Mouse (Mus musculus): ENCODE results near the gene Gba. TPM values are rescaled to one million over a fixed set of nuclear protein-coding genes. Genes with fewer than 3 reads are reported as not detected.

Gba gene
- polyA plus RNA-seq, 1 experiment from 2014 or later: 47.9 TPM

DNA sequence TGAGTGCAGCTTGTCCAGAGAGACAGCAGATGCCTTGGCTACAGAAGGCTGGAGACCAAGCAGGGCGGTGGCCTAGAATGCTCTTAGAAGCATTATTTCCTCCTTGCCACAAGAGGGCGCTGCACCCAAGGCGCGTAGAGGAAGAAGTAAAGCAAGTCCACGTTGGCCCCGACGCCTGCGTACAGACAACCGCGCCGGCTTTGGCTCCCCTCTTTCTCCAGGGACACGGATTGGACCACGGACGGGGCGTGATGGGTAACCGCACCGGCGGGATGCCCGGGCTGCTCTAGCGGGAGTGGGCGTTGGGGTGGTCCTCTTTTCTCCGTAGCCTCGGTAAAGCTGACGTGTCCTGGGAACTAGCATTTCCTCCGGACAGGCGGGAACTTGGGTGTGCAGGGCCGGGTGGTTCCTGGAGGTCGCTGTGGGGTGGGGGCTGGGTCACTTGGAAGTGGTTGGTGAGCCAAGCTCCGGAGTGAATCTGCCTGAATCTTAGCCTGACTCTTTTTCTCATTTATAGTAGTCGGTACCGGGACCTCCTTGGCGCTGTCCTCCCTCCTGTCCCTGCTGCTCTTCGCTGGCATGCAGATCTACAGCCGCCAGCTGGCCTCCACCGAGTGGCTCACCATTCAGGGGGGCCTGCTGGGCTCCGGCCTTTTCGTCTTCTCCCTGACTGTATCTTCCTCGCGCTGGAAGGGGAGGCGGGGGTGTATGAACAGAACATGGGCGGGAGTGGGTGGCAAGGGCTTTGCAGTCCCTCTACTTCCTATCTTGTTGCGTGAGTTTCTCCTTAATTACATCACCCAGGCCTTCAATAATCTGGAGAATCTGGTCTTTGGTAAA lies 43.8 kb downstream of the Gba start, which contains the start of gene Trim46:
TSS of gene Trim46 (minus strand) at position 49 of the 840 bp plus-strand sequence.
- Histone ChIP-seq H3K9me3 (replicated peaks) (no peaks in the 10 kb centered on the region), H3K4me1 (peaks cover 69% of the 10 kb centered on the region), H3K4me3 (replicated peaks) (peak within 1 kb of the TSS; percentile 58), H3K36me3 (peaks cover 20% of the 10 kb centered on the region), H3K9ac (replicated peaks) (peak within 1 kb of the TSS; percentile 73), H3K27ac (replicated peaks) (peak within 1 kb of the TSS; percentile 95), H3K27me3 (replicated peaks) (no peaks in the 10 kb centered on the region), H3K4me2 (peak within 1 kb of the TSS; percentile 73)
- peak; percentile 74 for ATAC-seq (ENCODE audit: low FRiP score)
- WGBS: under 1% methylated on average over 41 of the region's 42 CpGs

DNA sequence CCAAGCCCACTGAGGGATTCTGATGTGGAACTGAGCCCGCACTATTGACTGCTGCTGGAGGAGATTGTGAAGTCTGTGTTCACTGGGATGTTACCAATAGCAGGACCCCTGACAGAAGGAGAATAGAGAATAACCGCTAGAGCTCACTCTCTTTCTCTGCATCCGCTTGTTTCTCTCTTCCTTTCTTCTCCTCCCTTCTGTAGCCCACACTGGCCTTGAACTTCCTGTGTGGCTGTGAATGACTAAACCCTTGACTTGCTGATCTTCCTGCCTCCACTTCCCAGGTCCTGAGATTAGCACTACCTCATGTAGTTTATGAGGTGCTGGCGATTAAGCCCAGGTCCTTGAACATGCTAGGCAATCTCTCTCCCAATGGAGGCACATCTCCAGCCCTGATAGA lies 44.7 kb downstream of the Gba start:
- Histone ChIP-seq H3K9me3 (replicated peaks) (no peaks in the 10 kb centered on the region), H3K4me3 (replicated peaks) (peak overlapping the region; percentile 58), H3K9ac (replicated peaks) (peak overlapping the region; percentile 68), H3K36me3 (peaks cover 11% of the 10 kb centered on the region; the same call in 1 of the 2 replicates), H3K27me3 (replicated peaks) (peaks cover 5% of the 10 kb centered on the region; the same call in 1 of the 2 replicates), H3K27ac (replicated peaks) (no peak overlapping the region), H3K4me1 (peaks cover 69% of the 10 kb centered on the region), H3K4me2 (peak overlapping the region; percentile 73)
- 92% methylated on average over 4 of the region's 4 CpGs for WGBS
- no peak for ATAC-seq (ENCODE audit: low FRiP score)

DNA sequence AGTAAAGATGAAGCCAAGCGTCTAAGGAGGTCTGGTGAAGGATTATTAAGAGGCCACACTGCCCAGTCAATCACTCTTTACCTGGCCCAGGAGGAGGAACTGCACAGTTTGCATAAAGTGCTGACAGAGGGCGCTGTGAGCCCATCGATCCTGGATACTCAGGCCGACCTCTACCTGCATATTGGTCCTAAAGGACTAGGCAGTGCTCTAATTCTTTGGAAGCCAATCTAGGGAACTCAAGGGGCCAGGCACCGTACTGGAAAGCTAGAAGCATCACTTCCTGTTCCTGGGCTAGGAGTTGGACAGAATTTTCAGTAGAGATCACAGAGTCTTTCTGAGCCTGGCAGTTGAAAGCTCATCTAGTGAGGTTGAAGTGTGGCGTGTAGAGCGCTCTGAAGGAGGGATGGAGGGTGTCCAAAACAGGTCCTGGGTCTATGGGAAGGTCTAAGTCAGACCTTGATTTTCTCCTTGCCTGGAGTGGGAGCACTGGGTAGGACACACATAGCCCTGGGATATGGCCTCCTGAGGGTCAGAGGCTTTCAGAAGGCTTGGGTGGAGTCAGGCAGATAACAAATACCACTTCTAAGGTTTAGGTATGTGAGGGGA lies 47.8 kb downstream of the Gba start:
- peaks cover 42% of the 10 kb centered on the region for H3K4me1 ChIP-seq
- H3K36me3 ChIP-seq: peaks cover 11% of the 10 kb centered on the region; the same call in 1 of the 2 replicates
- 0 out of 2 replicates have a peak overlapping the region, but pooled peaks have one; percentile 39 for H3K4me2 ChIP-seq
- H3K27ac ChIP-seq (replicated peaks): peak overlapping the region; percentile 51; the same call in 1 of the 2 replicates
- H3K27me3 ChIP-seq (replicated peaks): peaks cover 5% of the 10 kb centered on the region; the same call in 1 of the 2 replicates
- no peak for ATAC-seq (ENCODE audit: low FRiP score)
- 24% methylated on average over 7 of the region's 7 CpGs for WGBS
- no peak overlapping the region for H3K9ac ChIP-seq (replicated peaks)
- no peak overlapping the region for H3K4me3 ChIP-seq (replicated peaks)
- H3K9me3 ChIP-seq (replicated peaks): no peaks in the 10 kb centered on the region

DNA sequence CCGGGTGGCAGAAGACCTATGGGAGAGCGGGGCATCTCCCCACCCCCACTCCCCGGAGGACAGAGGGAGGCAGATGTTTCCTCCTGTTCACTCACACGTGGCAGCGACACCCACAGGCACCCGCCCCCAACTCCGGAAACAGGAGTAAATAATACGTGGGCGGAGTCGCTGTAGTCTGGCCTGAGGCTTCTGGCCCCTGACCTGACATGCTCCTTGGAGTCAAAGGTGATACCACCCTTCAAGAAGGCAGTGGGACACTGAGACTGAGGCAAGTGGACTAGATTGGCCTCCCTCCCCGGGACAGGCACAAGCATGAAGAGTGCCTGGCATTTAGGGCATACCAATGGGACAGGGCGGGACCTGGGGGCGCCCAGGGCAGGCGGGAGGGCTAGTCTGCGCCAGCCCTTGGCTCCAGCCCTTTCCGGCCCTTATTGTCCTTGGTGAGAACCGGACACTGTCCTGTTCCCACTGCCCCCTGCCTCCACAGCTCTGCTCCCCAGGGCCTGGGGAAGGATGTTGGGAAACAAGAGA lies 48.7 kb downstream of the Gba start:
- H3K36me3 ChIP-seq: peaks cover 11% of the 10 kb centered on the region; the same call in 1 of the 2 replicates
- no peaks in the 10 kb centered on the region for H3K9me3 ChIP-seq (replicated peaks)
- H3K4me1 ChIP-seq: peaks cover 37% of the 10 kb centered on the region
- WGBS: 10% methylated on average over 17 of the region's 17 CpGs
- H3K9ac ChIP-seq (replicated peaks): 0 out of 2 replicates have a peak overlapping the region, but pooled peaks have one; percentile 1
- ATAC-seq (ENCODE audit: low FRiP score): no peak
- no peak overlapping the region for H3K4me3 ChIP-seq (replicated peaks)
- peak overlapping the region; percentile 39 for H3K4me2 ChIP-seq
- no peak overlapping the region; the same call in 1 of the 2 replicates for H3K27ac ChIP-seq (replicated peaks)
- H3K27me3 ChIP-seq (replicated peaks): peaks cover 5% of the 10 kb centered on the region; the same call in 1 of the 2 replicates

DNA sequence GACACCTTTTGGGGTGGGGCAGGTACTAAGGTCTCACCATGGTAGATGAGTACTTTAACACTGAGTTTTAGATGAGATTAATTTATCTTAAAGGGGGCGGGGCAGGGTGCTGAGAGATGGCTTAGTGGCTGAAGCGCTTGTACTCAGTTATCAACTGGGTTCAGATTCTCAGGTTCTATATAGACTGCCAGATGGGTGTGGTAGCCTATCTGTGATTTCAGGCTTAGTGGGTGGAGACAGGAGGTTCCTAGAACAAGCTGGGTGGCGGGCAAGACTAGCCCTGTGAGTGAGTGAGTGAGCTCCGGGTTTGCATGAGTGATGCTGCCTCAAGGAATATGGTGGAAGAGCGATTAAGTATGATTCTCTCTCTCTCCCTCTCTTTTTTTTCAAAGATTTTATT lies 52.3 kb downstream of the Gba start:
- peaks cover 5% of the 10 kb centered on the region; the same call in 1 of the 2 replicates for H3K27me3 ChIP-seq (replicated peaks)
- H3K4me1 ChIP-seq: peaks cover 22% of the 10 kb centered on the region
- no peaks in the 10 kb centered on the region for H3K9me3 ChIP-seq (replicated peaks)
- WGBS: 97% methylated on average over 5 of the region's 5 CpGs
- H3K27ac ChIP-seq (replicated peaks): no peak overlapping the region
- H3K9ac ChIP-seq (replicated peaks): no peak overlapping the region
- no peak overlapping the region for H3K4me3 ChIP-seq (replicated peaks)
- 0 out of 2 replicates have a peak, but pooled peaks cover under 1% of the 10 kb centered on the region for H3K36me3 ChIP-seq
- H3K4me2 ChIP-seq: no peak overlapping the region
- no peak for ATAC-seq (ENCODE audit: low FRiP score)

DNA sequence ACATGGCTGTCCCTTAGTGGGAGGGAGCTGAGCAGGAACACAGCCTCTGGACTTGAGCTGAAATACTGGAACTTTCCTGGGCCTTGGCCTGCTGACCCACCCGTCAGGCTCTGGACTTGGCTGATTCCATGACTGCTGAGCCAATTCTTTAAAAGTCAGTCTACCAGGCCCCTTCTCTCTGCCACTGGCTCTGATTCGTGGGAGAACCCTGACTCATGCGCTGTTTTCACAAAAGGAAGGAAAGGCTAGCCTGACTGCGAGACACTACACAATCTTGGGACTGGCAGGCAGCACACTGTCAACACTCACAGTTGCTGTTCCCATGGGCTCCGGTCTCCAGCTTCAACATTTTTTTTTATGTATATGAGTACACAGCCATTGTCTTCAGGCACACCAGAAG lies 53.4 kb downstream of the Gba start:
- Histone ChIP-seq H3K27ac (replicated peaks) (no peak overlapping the region), H3K4me2 (no peak overlapping the region), H3K4me1 (peaks cover 12% of the 10 kb centered on the region), H3K36me3 (no peaks in the 10 kb centered on the region), H3K4me3 (replicated peaks) (no peak overlapping the region), H3K9ac (replicated peaks) (no peak overlapping the region), H3K27me3 (replicated peaks) (peaks cover 5% of the 10 kb centered on the region; the same call in 1 of the 2 replicates), H3K9me3 (replicated peaks) (no peaks in the 10 kb centered on the region)
- WGBS: 86% methylated on average over 5 of the region's 5 CpGs
- ATAC-seq (ENCODE audit: low FRiP score): no peak

MicroRNAs within 50 kb of the gene (microRNA counts, 519-probe panel; counts per million panel counts)
- 2,374 counts per million, percentile 54 among the panel's probes with 10 or more counts for microRNA mmu-miR-92b

Small RNAs within 50 kb of the gene (microRNA-seq; reads per million reads assigned to microRNA genes)
- 2,052 reads per million, percentile 85 among the genes with 10 or more reads in this experiment for gene Mir92b

Other genes starting within 250 kb of the Gba start
- gene Rusc1, start 109.6 kb upstream of the Gba start, polyA plus RNA-seq (2015; fragmentation: Nextera tagmentation; extraction: Ambion mirVana): 93.2 and 114 TPM in 2 replicates
- gene Gm43738, start 101.8 kb upstream of the Gba start, polyA plus RNA-seq (2015; fragmentation: Nextera tagmentation; extraction: Ambion mirVana): not detected in 2 replicates
- 437 and 499 TPM in 2 replicates for gene Fdps, start 101.0 kb upstream of the Gba start, polyA plus RNA-seq (2015; fragmentation: Nextera tagmentation; extraction: Ambion mirVana)
- 0.06 and 1.4 TPM in 2 replicates for gene Pklr, start 66.8 kb upstream of the Gba start, polyA plus RNA-seq (2015; fragmentation: Nextera tagmentation; extraction: Ambion mirVana)
- gene Hcn3, start 42.7 kb upstream of the Gba start, polyA plus RNA-seq (2015; fragmentation: Nextera tagmentation; extraction: Ambion mirVana): 44.8 and 59.3 TPM in 2 replicates
- gene Clk2, start 38.1 kb upstream of the Gba start, polyA plus RNA-seq (2015; fragmentation: Nextera tagmentation; extraction: Ambion mirVana): 20.2 and 22.5 TPM in 2 replicates
- gene Scamp3, start 25.5 kb upstream of the Gba start, polyA plus RNA-seq (2015; fragmentation: Nextera tagmentation; extraction: Ambion mirVana): 163 and 168 TPM in 2 replicates
- 41.4 and 47.2 TPM in 2 replicates for gene Fam189b, start 19.8 kb upstream of the Gba start, polyA plus RNA-seq (2015; fragmentation: Nextera tagmentation; extraction: Ambion mirVana)
- 38.6 and 48.2 TPM in 2 replicates for gene Thbs3, start 12.3 kb downstream of the Gba start, polyA plus RNA-seq (2015; fragmentation: Nextera tagmentation; extraction: Ambion mirVana)
- 159 and 171 TPM in 2 replicates for gene Mtx1, start 24.2 kb downstream of the Gba start, polyA plus RNA-seq (2015; fragmentation: Nextera tagmentation; extraction: Ambion mirVana)
- gene Muc1, start 26.1 kb downstream of the Gba start, polyA plus RNA-seq (2015; fragmentation: Nextera tagmentation; extraction: Ambion mirVana): 0.56 and 0.79 TPM in 2 replicates
- gene Krtcap2, start 43.0 kb downstream of the Gba start, polyA plus RNA-seq (2015; fragmentation: Nextera tagmentation; extraction: Ambion mirVana): 221 and 222 TPM in 2 replicates
- 63.0 and 76.6 TPM in 2 replicates for gene Trim46, start 43.4 kb downstream of the Gba start, polyA plus RNA-seq (2015; fragmentation: Nextera tagmentation; extraction: Ambion mirVana)
- 85.0 and 95.8 TPM in 2 replicates for gene Dpm3, start 56.4 kb downstream of the Gba start, polyA plus RNA-seq (2015; fragmentation: Nextera tagmentation; extraction: Ambion mirVana)
- 40.9 and 49.3 TPM in 2 replicates for gene Slc50a1, start 67.6 kb downstream of the Gba start, polyA plus RNA-seq (2015; fragmentation: Nextera tagmentation; extraction: Ambion mirVana)
- gene Efna1, start 78.2 kb downstream of the Gba start, polyA plus RNA-seq (2015; fragmentation: Nextera tagmentation; extraction: Ambion mirVana): 9.7 and 16.5 TPM in 2 replicates
- 95.8 and 107 TPM in 2 replicates for gene Efna3, start 120.0 kb downstream of the Gba start, polyA plus RNA-seq (2015; fragmentation: Nextera tagmentation; extraction: Ambion mirVana)
- gene Efna4, start 135.1 kb downstream of the Gba start, polyA plus RNA-seq (2015; fragmentation: Nextera tagmentation; extraction: Ambion mirVana): 3.0 and 5.9 TPM in 2 replicates
- gene Adam15, start 147.1 kb downstream of the Gba start, polyA plus RNA-seq (2015; fragmentation: Nextera tagmentation; extraction: Ambion mirVana): 69.9 and 71.9 TPM in 2 replicates
- 0.18 and 0.26 TPM in 2 replicates for gene Dcst2, start 159.0 kb downstream of the Gba start, polyA plus RNA-seq (2015; fragmentation: Nextera tagmentation; extraction: Ambion mirVana)
- gene Dcst1, start 162.3 kb downstream of the Gba start, polyA plus RNA-seq (2015; fragmentation: Nextera tagmentation; extraction: Ambion mirVana): 0.86 and 1.2 TPM in 2 replicates
- gene Zbtb7b, start 191.8 kb downstream of the Gba start, polyA plus RNA-seq (2015; fragmentation: Nextera tagmentation; extraction: Ambion mirVana): 0.73 and 1.5 TPM in 2 replicates
- gene Lenep, start 199.9 kb downstream of the Gba start, polyA plus RNA-seq (2015; fragmentation: Nextera tagmentation; extraction: Ambion mirVana): 0.18 and 2.1 TPM in 2 replicates
- gene Flad1, start 208.9 kb downstream of the Gba start, polyA plus RNA-seq (2015; fragmentation: Nextera tagmentation; extraction: Ambion mirVana): 32.7 and 33.1 TPM in 2 replicates
- 79.3 and 153 TPM in 2 replicates for gene Cks1b, start 215.5 kb downstream of the Gba start, polyA plus RNA-seq (2015; fragmentation: Nextera tagmentation; extraction: Ambion mirVana)
- 22.0 and 35.3 TPM in 2 replicates for gene Shc1, start 215.5 kb downstream of the Gba start, polyA plus RNA-seq (2015; fragmentation: Nextera tagmentation; extraction: Ambion mirVana)
- gene Pygo2, start 227.3 kb downstream of the Gba start, polyA plus RNA-seq (2015; fragmentation: Nextera tagmentation; extraction: Ambion mirVana): 38.8 and 41.1 TPM in 2 replicates
- 16.1 and 23.2 TPM in 2 replicates for gene Pbxip1, start 233.8 kb downstream of the Gba start, polyA plus RNA-seq (2015; fragmentation: Nextera tagmentation; extraction: Ambion mirVana)